In genomic region chr3:116862621-116863020, GRCm38 (mm10) we compare ENCODE assay signal across 18 mouse cellular contexts. TPM values are rescaled to one million over a fixed set of nuclear protein-coding genes. Genes with fewer than 3 reads are reported as not detected.
DNase-seq lines count a peak whose midpoint lies in the region; ATAC-seq and TF ChIP-seq lines count a peak whose summit lies in the region.
"Had no signal": no experiment of that assay in that cellular context is flagged by ENCODE, and none has a peak within 500 bp of the region (broad histone marks: within the 10 kb centered on the region; RNA-seq: fewer than 3 reads in every experiment).

No protein-coding gene starts in this region.

- peaks cover 75% of the 10 kb centered on the region for H3K4me1 ChIP-seq in erythroblast, embryonic 14.5 days (ENCODE audit: control insufficient read depth)
- peaks cover 37% of the 10 kb centered on the region for H3K4me1 ChIP-seq in liver, embryonic 11.5 days (replicated peaks; ENCODE audit: control insufficient read depth, insufficient read depth, low read length)
- peaks cover 46% of the 10 kb centered on the region for H3K4me1 ChIP-seq in bone marrow macrophage, adult 2 months (ENCODE audit: control insufficient read depth, insufficient read depth, low read length)
- H3K4me1 ChIP-seq: neural tube, embryonic 12.5 days had no signal

- H3K27ac ChIP-seq in liver, embryonic 11.5 days (ENCODE audit: low read depth, low read length), result no peak overlapping the region
- H3K27ac ChIP-seq in bone marrow macrophage, adult 2 months (ENCODE audit: insufficient read depth, low read depth, low read length), result peak overlapping the region; percentile 47
- H3K27ac ChIP-seq in macrophage, result peak overlapping the region; percentile 94
- H3K27ac ChIP-seq: embryonic facial prominence, embryonic 10.5 days; heart, embryonic 15.5 days; hindbrain, embryonic 15.5 days; midbrain, embryonic 15.5 days; neural tube, embryonic 12.5 days had no signal

- DNase-seq in liver, embryonic 11.5 days (ENCODE audit: low spot score), result no peak
- no peak for DNase-seq in liver
- no peak for DNase-seq in neural tube, embryonic 10.5 days (ENCODE audit: extremely low spot score, low spot score)
- no peak for DNase-seq in thymus, postnatal 0 days (ENCODE audit: low spot score)
- DNase-seq: cerebellum, postnatal 36 days; forebrain, postnatal 0 days; gastrocnemius, postnatal 10 days; kidney, adult 8-10 months; lung, adult 18-20 months had no signal

- ATAC-seq in erythroblast, adult 5-6 weeks (replicated peaks; ENCODE audit: low FRiP score, poor library complexity, severe bottlenecking), result no peak
- ATAC-seq in liver, embryonic 11.5 days (replicated peaks; ENCODE audit: low FRiP score), result no peak

- no peaks in the 10 kb centered on the region for H3K27me3 ChIP-seq in erythroblast, embryonic 14.5 days (ENCODE audit: control insufficient read depth)
- no peaks in the 10 kb centered on the region for H3K27me3 ChIP-seq in liver, embryonic 11.5 days (replicated peaks; ENCODE audit: control insufficient read depth, insufficient read depth, low read length)
- H3K27me3 ChIP-seq: heart, embryonic 15.5 days; midbrain, embryonic 15.5 days; neural tube, embryonic 12.5 days had no signal

- H3K9me3 ChIP-seq in erythroblast, embryonic 14.5 days (ENCODE audit: control insufficient read depth, low read length), result no peaks in the 10 kb centered on the region
- H3K9me3 ChIP-seq in liver, embryonic 11.5 days (ENCODE audit: control insufficient read depth, low read length), result no peaks in the 10 kb centered on the region
- H3K9me3 ChIP-seq: embryonic facial prominence, embryonic 10.5 days; heart, embryonic 15.5 days; hindbrain, embryonic 15.5 days; midbrain, embryonic 15.5 days; neural tube, embryonic 12.5 days had no signal

- no peak for TF ChIP-seq POLR2A in bone marrow macrophage, adult 2 months (IDR thresholded peaks at IDR 0.05; ENCODE audit: borderline replicate concordance, low read depth, low read length)

- H3K9ac ChIP-seq in liver, embryonic 11.5 days (ENCODE audit: low read depth, low read length), result peak overlapping the region; percentile 59; the same call in 1 of the 2 replicates
- H3K9ac ChIP-seq: forebrain, postnatal 0 days; hindbrain, embryonic 15.5 days; midbrain, embryonic 15.5 days; neural tube, embryonic 12.5 days had no signal

- peak overlapping the region; percentile 92 for H3K4me2 ChIP-seq in liver, embryonic 11.5 days

- no peak for TF ChIP-seq CTCF in bone marrow macrophage, adult 2 months (IDR thresholded peaks at IDR 0.05; ENCODE audit: low read depth, low read length)

- peaks cover 39% of the 10 kb centered on the region for H3K36me3 ChIP-seq in erythroblast, embryonic 14.5 days (ENCODE audit: control insufficient read depth)
- H3K36me3 ChIP-seq in liver, embryonic 11.5 days (ENCODE audit: control insufficient read depth, insufficient read depth, low read length), result peaks cover 3% of the 10 kb centered on the region; the same call in 1 of the 2 replicates
- peaks cover 4% of the 10 kb centered on the region for H3K36me3 ChIP-seq in macrophage (ENCODE audit: inconsistent target)
- H3K36me3 ChIP-seq: embryonic facial prominence, embryonic 10.5 days; heart, embryonic 15.5 days; hindbrain, embryonic 15.5 days; midbrain, embryonic 15.5 days; neural tube, embryonic 12.5 days had no signal

- peaks cover 66% of the 10 kb centered on the region for H3K79me2 ChIP-seq in macrophage (ENCODE audit: inconsistent target)

- peak overlapping the region; percentile 95 for H3K4me3 ChIP-seq in erythroblast, embryonic 14.5 days (replicated peaks)
- H3K4me3 ChIP-seq in liver, embryonic 11.5 days (ENCODE audit: low read depth, low read length), result peak overlapping the region; percentile 71
- H3K4me3 ChIP-seq in bone marrow macrophage, adult 2 months (ENCODE audit: insufficient read depth, low read length), result peak overlapping the region; percentile 93
- H3K4me3 ChIP-seq in macrophage (ENCODE audit: inconsistent target), result peak overlapping the region; percentile 70
- H3K4me3 ChIP-seq: neural tube, embryonic 12.5 days had no signal

- WGBS in liver, embryonic 11.5 days, result 70% methylated on average over 1 of the region's 1 CpGs
- WGBS in macrophage (ENCODE audit: missing documents), result 63% methylated on average over 1 of the region's 1 CpGs

RNA-seq across cellular contexts. Expression of gene Frrs1, which starts 3.4 kb away (rescaled TPM):
- polyA plus RNA-seq in erythroblast, embryonic 14.5 days (2012), result 0.92 and 1.8 TPM in 2 replicates
- 6.5 and 11.3 TPM in 2 replicates for total RNA-seq in erythroblast, adult 5-6 weeks (2015; ENCODE audit: low replicate concordance)
- 5.6 and 9.5 TPM in 2 replicates for total RNA-seq in erythroblast, adult 5-6 weeks (2017; ENCODE audit: low replicate concordance)
- 66.7 and 73.0 TPM in 2 replicates for polyA plus RNA-seq in liver, embryonic 11.5 days (2014; fragmentation: Nextera tagmentation; extraction: Ambion mirVana)
- polyA plus RNA-seq in bone marrow macrophage, adult 2 months (2012; ENCODE audit: insufficient read depth, insufficient read length, missing spikeins), result 74.9 and 77.9 TPM in 2 replicates
- 100 to 1,000 TPM in 19 of 26 experiments, 10 to 100 TPM in 7; 47.7 to 195 (median 122) TPM for total RNA-seq in macrophage (2018; cell fraction: chromatin; rRNA removed)
- total RNA-seq in macrophage (2018; cell fraction: cytosol; rRNA removed), result 10 to 100 TPM; 25.5 to 51.7 (median 37.0) TPM
- 100 to 1,000 TPM in 13 of 26 experiments, 10 to 100 TPM in 13; 47.4 to 175 (median 102) TPM for total RNA-seq in macrophage (2018; cell fraction: nucleus; rRNA removed)
- polyA plus RNA-seq in macrophage (2018), result 36.7 to 47.0 TPM (median 44.3 TPM) in 3 replicates
- 10.9 and 14.9 TPM in 2 replicates for polyA plus RNA-seq in thymus, postnatal 0 days (2015; fragmentation: Nextera tagmentation; extraction: Ambion mirVana)

RNA-seq across cellular contexts. Expression of gene Agl, which starts 54.7 kb away (rescaled TPM):
- not detected in 2 replicates for polyA plus RNA-seq in erythroblast, embryonic 14.5 days (2012)
- total RNA-seq in erythroblast, adult 5-6 weeks (2015; ENCODE audit: low replicate concordance), result 3.3 and 4.4 TPM in 2 replicates
- 3.9 and 4.2 TPM in 2 replicates for total RNA-seq in erythroblast, adult 5-6 weeks (2017; ENCODE audit: low replicate concordance)
- 13.4 and 13.6 TPM in 2 replicates for polyA plus RNA-seq in liver, embryonic 11.5 days (2014; fragmentation: Nextera tagmentation; extraction: Ambion mirVana)
- 21.4 and 23.0 TPM in 2 replicates for polyA plus RNA-seq in bone marrow macrophage, adult 2 months (2012; ENCODE audit: insufficient read depth, insufficient read length, missing spikeins)
- 10 to 100 TPM in 22 of 26 experiments, 1 to 10 TPM in 4; 4.5 to 80.1 (median 41.3) TPM for total RNA-seq in macrophage (2018; cell fraction: chromatin; rRNA removed)
- 10 to 100 TPM in 24 of 26 experiments, 1 to 10 TPM in 2; 9.0 to 22.3 (median 15.1) TPM for total RNA-seq in macrophage (2018; cell fraction: cytosol; rRNA removed)
- 10 to 100 TPM in 22 of 26 experiments, 1 to 10 TPM in 4; 8.2 to 59.7 (median 24.9) TPM for total RNA-seq in macrophage (2018; cell fraction: nucleus; rRNA removed)
- polyA plus RNA-seq in macrophage (2018), result 13.0 to 14.4 TPM (median 13.4 TPM) in 3 replicates
- polyA plus RNA-seq in thymus, postnatal 0 days (2015; fragmentation: Nextera tagmentation; extraction: Ambion mirVana), result 5.9 and 7.7 TPM in 2 replicates
